Mouse (Mus musculus) Muller cell, postnatal 12 days (primary cell): ENCODE measurements at regions not wholly inside any gene's neighbourhood (a gene's known extent, or its start where the extent isn't known, plus 50 kb on each side); places are given as distances from the start of the nearest gene placed in this dataset.

Experiments used
- DNase-seq: peaks from one replicate; pipeline ENCODE4 v3.0.0-alpha.2; 2015; ENCODE audit errors: inconsistent ontology term

GRCm38 (mm10) chr8:128559004-128559662 is 126.3 kb upstream of the Itgb1 start:
- DNase-seq = peak; percentile 22

- DNase-seq = no peak
These were observed 125.0 kb upstream of the Itgb1 start for GRCm38 (mm10) chr8:128560418-128560817.

GRCm38 (mm10) chr8:128561016-128561415 is 124.4 kb upstream of the Itgb1 start:
- DNase-seq = no peak

GRCm38 (mm10) chr8:128562625-128563024 is 122.8 kb upstream of the Itgb1 start:
- DNase-seq = no peak

- no peak for DNase-seq
These were observed 121.7 kb upstream of the Itgb1 start for GRCm38 (mm10) chr8:128563744-128564143.

- DNase-seq = no peak
These were observed 113.2 kb upstream of the Itgb1 start for GRCm38 (mm10) chr8:128572291-128572690.

GRCm38 (mm10) chr8:128594114-128594513 is 91.3 kb upstream of the Itgb1 start:
- DNase-seq = no peak

- DNase-seq = peak; percentile 2
These were observed 90.7 kb upstream of the Itgb1 start for GRCm38 (mm10) chr8:128594780-128595179.

GRCm38 (mm10) chr8:128605588-128605987 is 79.9 kb upstream of the Itgb1 start:
- DNase-seq = no peak

- DNase-seq = peak; percentile 25
These were observed 76.6 kb upstream of the Itgb1 start for GRCm38 (mm10) chr8:128608876-128609275.

GRCm38 (mm10) chr8:128612607-128613006 is 72.8 kb upstream of the Itgb1 start:
- DNase-seq = no peak

- no peak for DNase-seq
These were observed 67.6 kb upstream of the Itgb1 start for GRCm38 (mm10) chr8:128617854-128618253.

- no peak for DNase-seq
These were observed 66.4 kb upstream of the Itgb1 start for GRCm38 (mm10) chr8:128619086-128619485.
